Mouse (Mus musculus) c-Kit-negative CD71-positive TER-119-positive erythroid progenitor cells, embryonic 14.5 days (primary cell): Measurements from ENCODE around the gene Ppp1r14a.

Experiments used
- DNase-seq: peaks from one replicate; pipeline ENCODE4 v3.0.0-alpha.2; 2013; ENCODE audit warnings: low read depth, low spot score

Ppp1r14a gene

DNA sequence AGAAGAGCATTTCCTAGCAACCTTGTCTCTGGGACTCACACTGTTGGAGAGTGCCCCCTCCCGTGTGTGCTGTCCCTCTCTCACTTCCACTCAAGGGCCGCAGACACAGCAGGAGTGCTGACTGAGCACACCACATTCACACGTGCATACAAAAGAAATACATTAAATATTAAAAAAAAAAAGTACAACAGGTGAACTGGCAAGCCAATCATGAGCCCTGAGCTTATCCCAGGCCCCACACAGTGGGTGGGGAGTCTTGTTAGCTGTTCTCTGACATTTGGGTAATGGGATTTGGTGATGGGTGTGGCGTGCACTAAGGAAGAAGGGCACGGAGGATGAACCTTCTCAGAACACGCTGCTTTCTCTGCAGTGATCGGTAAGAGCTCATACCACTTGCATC, 13.5 kb downstream of the Ppp1r14a start:
- no peak for DNase-seq

DNA sequence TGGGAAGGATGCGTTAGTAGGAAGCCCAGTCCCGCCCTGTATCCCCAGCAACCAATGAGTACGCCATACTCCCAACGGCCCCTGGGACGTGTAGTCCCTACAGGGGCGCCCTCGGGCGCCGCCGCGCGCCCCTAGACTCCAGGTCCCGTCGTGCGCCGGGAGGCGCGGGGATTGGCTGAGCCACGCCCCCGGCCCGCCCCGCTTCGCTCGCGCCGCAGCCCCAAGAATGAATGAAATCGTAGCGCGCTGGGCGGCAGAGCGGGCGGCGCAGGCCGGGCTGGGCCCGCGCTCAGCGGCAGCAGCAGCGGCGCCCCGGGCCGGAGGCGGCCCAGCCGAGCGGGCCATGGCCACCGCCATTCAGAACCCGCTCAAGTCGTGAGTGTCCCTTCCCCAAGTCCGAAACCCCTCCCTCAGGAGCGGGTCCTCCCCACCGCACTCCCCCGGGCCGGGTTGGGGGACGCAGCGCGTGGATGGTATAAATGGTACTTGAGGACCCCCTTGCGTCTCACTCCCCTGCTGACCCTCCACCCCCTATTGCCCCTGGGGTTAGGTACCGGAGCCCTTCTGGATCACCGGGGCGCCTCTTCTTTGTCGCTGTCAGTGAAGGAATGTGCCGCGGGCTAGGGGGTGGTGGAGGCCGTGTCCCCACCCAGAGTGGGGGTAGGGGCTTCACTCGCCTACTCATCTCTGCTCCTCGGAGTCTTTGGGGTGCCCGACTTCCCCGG, 14.8 kb downstream of the Ppp1r14a start, which contains the start of gene Dpf1:
Gene Dpf1 (plus strand): TSS at position 214 of the 725 bp plus-strand sequence.
- DNase-seq = no peak

DNA sequence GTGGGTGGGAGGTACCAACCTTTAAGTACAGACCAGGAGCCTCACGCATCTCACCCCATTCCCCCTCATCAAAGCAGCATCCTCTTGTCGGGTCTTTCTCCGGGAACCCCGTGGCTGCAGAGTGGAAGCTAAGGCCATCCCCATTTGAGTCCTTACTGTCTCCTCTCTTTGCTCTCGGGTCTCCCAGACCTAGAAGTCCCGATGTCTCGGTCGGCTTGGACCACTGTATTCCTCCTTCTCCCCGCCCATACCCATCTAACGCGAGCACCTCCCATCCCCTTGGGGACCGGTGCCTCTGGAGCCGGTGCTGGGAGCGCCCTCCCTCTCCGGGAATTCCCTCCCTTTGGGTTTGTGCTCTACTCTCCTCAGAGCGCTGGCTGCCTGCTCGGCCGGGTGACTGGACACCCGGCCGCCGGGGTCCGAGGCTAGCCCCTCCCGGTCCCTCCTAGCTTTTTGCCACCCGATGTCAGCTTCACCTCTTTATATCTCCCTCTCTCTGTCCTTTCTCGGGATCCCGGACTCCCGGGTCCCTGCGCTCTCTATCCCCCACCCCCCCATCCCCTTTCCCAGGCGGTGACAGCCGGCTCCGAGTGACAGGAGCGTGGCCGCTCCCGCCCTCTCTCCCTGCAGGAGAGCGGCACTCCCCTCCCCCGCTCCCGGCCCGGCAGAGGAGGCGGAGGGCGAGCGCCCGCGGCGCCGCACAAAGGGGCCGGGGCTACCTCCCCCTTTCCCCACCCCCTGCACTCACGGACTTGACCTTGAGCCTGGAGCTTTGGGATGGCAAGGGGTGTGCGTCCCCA, 15.6 kb downstream of the Ppp1r14a start:
- DNase-seq = no peak

DNA sequence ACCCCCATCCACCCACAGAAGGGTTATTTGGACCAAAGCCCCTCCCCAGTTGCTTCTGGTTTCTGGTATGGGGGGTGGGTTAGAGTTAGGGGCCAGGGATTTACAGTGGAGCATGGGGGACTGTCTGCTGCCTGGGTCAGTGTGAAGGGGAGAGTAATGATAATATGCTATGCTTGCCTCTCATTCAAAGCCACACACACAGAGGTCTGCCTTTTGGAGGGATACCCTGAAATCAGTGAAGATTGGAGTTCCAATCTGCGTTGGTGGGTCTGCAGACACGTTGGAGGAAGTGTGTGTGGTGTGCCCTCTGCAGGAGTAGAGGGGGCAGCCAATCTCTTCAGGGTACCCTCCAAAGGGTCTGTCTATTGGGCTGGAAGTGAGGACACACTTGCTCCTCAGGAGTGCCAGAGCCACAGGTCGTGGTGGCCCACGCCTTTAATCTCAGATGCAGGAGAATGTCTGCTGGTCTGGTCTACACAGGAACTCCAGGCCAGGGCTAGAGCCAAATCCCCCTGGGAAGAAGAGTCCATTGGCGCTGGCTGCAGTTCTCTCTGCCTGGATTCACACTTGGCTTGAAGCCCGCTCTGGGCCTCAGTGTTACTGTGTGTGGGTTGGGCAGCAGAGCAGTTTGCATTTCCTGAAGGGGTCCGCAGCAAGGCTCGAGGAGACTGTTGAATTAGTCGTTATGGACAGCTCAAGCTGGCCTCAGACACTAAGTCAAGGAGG, 16.3 kb downstream of the Ppp1r14a start:
- DNase-seq = no peak

DNA sequence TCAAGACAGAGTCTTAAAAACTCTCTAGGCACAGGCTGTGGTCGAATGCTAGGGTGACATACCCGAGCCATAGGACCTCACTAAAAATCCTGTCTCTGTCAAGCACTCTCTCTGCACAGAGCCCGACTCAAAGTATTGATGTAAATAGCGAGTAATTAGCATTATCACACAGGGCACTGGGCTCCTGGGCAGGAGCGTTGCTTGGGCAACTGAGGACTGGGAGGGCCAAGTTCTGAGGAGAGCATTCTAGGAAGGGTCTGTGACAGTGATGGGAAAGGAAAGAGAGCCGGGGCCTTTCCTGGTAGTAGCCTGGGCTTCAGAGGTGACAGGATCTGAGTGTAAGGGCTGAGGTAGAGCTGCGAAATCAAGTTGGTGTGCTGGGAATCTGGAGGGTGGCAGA, 17.0 kb downstream of the Ppp1r14a start:
- DNase-seq = no peak

DNA sequence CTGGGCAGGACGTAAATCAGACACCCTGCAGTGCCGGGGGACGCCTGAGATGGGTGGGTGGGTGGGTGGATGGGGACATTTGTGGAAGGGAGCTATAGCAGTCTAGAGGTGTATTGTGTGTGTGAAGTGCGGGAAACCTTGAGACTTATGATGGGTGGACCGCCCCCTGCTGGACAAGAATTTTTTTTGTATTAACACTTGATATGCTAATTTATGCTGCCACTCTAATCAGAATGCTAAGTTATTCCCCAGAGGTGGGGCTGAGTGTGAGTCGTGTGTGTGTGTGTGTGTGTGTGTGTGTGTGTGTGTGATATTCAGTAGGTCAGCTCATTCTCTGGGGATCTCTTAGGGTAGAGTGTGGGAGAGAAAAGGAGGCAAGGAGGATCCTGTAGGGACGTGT, 17.5 kb downstream of the Ppp1r14a start:
- DNase-seq = no peak

DNA sequence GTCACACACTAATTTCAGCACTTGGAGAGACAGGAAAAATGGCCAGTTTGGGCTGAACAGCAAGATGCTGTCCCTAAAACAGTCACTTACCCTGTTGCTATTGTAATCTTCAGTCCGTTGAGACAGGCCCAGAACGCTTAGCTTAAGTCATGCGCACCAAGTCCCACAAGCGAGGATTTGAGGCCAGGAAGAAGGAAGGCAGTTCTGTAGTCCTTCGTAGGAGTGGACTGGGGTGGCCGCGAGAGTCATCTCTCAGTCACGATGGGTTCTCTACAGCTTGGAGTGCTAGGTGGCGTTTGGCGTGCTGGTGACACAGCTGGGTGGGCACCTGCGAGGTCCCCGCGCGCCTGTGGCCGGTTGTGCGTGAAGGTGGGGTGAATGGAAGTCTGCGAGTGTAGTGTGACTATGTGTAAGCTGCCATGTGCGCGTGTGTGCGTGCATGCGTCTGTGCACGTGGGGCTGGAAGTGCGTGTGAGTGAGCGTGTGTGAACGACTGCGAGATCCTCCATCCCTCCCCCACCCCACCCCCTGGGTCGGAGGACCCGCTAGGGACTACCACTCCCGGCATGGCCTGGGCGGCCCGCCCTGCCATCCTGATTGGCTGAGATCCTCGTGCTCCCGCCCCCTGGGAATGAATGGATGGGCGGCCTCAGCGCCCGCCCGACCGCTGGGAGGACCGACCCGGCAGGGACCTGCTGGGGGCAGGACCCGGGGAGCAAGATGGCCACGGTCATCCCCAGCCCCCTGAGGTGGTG, 18.4 kb downstream of the Ppp1r14a start:
- peak; percentile 35 for DNase-seq

DNA sequence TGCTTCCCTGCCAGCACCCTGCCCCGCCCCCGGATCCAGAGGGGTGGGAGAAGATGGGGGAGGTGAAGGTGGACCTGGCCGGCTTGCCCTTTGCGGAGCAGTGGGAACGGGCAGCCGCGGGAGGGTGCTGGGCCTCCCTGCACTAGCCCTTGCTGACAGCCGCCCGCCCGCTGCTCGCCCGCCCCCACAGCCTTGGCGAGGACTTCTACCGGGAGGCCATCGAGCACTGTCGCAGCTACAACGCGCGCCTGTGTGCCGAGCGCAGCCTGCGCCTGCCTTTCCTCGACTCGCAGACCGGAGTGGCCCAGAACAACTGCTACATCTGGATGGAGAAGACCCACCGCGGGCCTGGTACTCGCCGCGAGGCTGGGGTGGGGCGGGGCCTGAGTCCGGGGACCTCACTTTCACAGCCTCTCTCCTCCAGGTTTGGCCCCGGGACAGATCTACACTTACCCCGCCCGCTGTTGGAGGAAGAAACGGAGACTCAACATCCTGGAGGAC, 20.2 kb downstream of the Ppp1r14a start:
- no peak for DNase-seq

DNA sequence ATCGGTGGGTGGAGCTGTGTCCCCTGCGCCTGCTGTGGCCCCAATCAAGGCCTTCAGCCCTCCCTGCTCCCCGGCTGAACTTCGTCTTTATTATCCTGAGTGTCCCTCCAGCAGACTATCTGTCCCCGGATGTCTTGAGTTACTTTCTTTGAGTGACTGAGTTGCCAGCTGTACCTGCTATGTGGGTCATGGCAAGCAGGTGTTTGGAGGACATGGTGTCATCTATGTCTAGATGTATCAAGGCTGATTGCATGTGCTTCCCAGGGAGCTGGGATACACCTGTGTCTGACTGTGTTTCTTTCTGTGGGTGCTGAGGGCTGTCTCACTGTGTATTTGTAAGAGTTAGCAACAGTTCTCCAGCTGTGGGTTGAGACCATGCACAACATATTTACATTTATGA, 20.6 kb downstream of the Ppp1r14a start:
- DNase-seq = no peak

DNA sequence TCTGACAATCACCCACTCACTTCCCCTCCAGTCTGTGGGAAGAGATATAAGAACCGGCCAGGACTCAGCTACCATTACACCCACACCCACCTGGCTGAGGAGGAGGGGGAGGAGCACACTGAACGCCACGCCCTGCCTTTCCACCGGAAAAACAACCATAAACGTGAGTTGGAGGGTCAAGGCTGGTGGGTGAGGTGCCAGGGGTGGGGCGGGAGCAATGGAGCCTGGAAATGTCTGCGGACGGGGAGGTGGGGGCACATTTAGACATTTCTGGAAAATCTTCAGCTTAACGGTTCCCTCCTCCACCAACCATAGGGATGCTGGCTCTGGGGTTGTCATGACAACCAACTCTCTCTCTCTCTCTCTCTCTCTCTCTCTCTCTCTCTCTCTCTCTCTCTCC, 23.9 kb downstream of the Ppp1r14a start:
- DNase-seq = no peak

DNA sequence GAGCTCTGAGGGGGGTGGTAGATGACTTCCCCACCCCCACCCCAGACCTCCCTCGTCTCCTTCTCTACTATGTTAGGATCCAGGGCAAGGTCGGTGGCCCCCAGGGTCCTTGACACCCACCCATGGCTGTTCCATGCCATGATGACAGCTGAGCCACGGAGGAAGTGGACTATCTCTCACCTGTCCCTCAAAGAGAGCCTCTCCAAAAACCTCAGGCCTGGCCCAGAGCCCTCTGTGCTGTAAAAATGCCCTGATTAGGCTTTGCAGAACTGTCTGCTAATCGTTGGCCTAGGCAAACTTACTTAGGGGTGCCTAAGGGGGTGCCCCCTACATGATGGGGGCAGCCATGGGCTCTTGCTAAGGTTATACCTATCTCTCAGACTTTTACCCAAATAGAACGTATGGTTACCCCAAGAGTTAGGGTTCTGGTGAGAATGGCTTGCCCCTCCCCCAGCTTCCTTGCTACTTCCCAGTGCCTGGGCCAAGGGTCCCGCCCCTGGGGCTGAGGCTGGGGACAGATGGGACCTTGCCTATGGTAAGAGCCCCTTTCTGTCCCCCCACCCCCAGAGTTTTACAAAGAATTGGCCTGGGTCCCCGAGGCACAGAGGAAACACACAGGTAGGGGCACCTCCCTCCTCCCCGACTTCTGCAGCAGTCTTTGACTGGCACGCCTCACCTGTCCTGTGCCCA, 24.6 kb downstream of the Ppp1r14a start:
- DNase-seq = no peak

DNA sequence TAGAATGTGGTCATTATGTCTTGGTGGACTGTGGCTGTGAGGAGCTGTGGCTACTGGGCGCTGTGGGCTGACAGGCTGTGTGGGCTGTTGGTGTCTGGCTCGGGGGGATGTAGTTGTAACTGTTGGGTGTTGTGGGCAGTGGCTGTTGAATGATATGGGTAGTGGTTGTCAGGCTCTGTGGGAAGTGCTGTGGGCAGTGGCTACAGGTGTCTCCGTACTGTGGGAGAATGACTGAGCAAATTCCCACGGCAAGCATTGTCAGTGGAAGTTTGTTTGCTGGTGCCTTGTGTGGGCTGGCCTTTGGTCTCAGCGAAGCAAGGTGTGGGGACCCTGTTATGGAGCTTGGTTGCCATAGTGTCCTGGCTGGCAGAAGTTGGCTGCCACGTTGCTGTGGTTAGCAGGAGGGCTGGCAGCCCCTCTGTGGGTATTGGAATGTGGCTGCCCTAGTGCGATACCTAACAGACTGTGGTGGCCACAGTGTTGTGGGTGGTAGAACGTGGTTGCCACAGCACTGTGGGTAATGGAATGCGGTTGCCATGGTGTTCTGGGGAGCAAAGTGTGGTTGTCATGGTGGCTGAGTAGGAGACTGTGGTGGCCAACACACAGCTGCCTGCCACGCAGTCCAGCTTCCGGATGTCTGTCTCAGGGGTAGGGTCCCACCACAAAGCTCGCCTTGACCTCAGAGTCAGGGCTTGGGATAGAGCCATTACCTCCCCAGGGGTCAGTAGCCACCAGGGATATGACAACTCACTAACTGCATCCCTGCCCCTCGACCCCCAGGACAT, 25.9 kb downstream of the Ppp1r14a start:
- DNase-seq = no peak

DNA sequence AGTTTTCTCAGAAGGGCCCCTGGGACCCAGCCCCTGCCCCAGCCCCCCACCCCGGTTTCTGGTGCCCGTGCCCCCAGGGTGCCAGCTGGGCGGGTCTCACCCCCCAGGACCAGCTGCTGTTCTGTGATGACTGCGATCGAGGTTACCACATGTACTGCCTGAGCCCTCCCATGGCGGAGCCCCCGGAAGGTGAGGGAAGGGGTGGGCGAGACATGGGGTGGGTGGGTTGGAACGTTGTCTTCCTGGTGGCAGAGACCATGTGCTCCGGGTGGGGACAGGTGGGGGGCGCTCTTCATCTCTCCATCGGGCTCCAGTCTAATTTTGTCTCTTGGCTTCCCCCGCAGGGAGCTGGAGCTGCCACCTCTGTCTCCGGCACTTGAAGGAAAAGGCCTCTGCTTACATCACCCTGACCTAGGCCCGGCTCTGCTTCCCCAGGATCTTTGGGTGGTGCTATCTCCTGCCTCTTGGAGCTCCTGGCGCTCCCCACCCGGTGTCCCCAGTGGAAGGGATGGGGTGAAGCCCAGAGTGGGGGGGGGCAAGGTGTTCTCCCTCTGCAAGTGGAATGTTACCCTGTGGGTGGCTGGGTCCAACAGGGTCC, 27.1 kb downstream of the Ppp1r14a start:
- no peak for DNase-seq

DNA sequence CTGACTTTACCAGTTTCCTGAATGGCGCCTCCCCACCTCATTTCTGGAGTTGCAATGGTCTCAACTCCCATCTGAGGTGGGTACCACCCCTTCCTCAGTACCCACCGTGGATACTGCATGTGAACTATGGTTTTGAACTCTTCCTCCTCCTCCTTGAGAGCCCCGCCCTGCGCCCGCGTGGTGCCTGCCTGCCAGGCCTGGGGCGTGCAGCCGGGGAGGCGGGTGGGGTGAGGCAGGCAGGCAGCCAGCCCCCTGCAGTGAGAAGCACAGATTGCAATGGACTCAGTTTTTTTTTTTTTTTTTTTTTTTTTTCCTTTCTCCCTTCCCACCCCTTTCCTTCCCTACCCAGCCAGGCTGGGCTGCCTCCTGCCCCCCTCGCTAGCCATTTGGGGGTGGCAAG, 27.9 kb downstream of the Ppp1r14a start:
- DNase-seq = no peak

DNA sequence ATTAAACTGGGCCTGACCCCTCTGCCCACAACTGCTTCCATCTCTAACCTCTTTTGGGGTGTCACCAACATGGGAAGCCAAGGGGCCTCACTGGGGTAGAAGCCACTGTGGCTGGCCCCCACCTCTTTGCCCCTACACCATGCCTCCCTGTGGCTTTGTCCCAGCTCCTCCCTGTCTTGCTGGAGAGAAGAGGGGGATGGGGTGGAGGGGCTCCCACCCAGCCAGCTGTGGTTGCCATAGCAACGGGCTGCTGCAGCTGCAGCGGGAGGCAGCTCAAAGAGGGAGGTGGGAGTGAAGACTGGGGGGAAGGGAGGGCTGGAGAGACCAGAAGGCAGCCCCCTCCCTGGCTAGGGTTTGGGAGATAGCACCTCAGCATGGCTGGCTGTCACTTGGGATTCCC, 28.4 kb downstream of the Ppp1r14a start:
- no peak for DNase-seq

DNA sequence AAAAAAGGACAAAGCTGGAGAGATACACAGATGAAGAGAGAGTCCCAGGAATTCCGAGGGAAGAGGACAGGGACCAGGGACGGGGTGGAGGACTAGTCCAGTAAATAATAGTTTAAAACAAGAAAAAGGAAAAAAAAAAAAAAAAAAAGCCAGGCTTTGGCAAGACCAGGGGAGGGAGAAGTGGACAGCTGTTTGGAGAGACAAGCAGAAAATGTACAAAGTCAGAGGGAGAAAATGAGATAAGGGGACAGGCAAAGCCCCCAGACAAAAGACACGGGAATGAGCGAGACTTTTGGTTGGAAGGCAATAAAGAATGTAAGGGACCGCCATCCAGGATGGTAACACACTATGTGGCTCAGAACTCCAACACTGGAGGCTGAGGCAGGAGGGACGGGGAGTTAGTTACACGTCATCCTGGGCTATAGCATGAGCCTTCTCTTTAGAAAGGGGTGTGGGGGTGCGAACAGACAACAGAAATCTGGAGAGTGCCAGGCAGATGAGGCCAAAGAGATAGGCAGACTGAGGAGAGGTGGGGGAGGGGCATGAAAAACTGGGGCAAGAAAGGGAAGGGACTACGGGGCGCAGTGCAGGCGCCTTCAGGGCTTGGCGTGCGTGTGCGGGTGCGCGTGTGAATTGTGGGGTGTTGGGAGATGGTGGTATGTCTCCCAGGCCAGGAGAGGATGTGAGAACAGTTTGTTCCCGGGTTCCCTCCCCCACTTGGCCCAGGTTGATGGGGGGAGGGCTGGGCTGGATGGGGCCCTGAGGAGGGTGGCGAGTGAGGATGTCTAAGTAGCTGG, 29.2 kb downstream of the Ppp1r14a start:
- DNase-seq = no peak

DNA sequence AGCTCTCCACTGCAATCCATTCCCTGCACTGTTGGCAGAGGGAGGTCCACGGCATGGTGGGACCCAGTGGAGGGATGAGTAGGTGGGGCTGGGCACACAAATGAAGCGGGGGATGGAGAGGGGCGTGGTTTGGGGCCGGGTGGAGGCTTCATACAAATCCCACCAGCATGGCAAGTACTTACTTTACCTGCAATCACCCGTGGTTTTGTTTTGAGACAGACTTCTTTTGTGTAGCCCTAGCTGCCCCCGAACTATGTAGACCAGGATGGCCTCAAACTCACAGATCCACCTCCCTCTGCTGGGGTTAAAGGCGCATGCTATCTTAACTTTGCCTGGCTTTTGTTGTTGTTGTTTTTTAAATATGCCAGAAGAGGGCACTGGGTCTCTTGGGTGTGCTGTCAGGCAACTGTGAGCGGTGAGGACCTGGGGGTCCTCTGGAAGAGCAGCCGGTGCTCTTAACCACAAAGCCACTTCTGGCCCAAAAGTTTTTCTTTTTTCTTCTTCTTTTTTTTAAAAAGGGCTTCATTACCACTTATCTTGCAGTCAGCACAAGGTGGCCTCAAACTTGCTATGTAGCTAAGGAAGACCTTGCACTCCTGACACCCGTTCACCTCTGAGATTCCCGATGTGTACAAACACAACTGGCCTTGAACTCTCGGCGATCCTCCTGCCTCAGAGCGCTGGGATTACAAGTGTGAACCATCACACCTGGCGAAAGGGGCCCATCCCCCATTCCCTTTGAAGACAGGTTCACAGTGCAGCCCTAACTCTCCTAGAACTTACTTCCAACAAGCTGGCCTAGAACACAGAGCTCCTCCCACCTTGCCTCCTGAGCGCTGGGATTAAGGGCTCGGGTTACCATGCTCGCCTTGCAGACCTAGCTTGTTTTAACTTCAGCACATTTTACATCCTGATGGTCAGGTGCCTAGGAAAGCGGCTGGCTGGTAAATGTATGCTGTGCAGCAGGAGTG, 30.5 kb downstream of the Ppp1r14a start:
- DNase-seq = no peak

DNA sequence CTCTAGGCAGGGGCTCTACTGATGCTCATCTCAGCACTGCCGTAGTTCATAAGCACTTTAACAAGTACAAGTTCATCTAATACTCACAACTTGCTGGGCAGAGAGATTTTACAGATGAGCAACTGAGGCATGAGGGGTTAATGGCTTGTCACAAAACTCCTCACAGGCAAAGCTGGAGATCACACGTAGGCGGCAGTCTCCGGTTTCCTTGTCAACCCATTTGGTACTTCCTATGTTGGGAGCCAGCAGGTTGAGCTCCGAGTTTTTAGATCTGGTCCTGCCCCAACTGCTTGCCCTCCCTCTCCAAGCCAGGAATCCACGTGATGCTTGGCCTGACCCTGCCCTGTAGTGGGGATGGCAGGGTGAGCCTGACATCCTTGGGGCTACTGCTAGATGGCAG, 38.0 kb downstream of the Ppp1r14a start:
- DNase-seq = no peak
